Mouse (Mus musculus) ES-Bruce4 (cell line): ENCODE measurements at regions not wholly inside any gene's neighbourhood (a gene's known extent, or its start where the extent isn't known, plus 50 kb on each side); places are given as distances from the start of the nearest gene placed in this dataset.

Source experiments
- CTCF ChIP-seq: IDR thresholded peaks from one replicate; pipeline ENCODE4 v1.8.1; 2011; ENCODE audit warnings: low read depth, low read length
- EP300 ChIP-seq: IDR thresholded peaks from 2 replicates; pipeline ENCODE4 v1.6.1; 2011; ENCODE audit warnings: low read depth, low read length; ENCODE audit not compliant: insufficient read depth
- POLR2A ChIP-seq: IDR thresholded peaks from one replicate; pipeline ENCODE4 v1.8.1; 2011; ENCODE audit warnings: low read length; ENCODE audit not compliant: insufficient read depth

DNA sequence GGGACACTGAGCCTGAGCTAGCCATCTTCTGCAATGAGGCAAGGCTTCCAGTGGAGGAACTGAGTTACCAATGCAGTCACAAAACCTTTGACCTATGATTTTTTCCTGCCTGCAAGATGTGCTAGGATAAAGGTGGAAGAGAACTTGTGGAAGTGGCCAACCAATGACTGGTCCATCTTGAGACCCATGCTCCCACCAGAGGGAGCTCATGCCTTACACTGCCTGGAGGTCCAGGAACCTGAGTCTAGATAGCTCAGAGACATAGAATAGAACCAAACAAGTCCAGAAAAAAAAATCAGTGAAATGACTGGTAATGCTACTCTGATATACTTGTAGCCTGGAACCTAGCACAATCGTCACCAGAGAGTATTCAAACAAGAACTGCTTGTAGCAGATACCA lies 118.5 kb upstream of the Hccs start:
- TF ChIP-seq CTCF (peak; percentile 32), EP300 (no peak), POLR2A (no peak)
